Mouse (Mus musculus): ENCODE measurements around the gene Fkbp14. TPM values are rescaled to one million over a fixed set of nuclear protein-coding genes. Genes with fewer than 3 reads are reported as not detected.
A peak's percentile ranks its signal among the peaks of the same experiment; 100 is the strongest.

Gene Fkbp14
- polyA plus RNA-seq, 1 experiment from 2014 or later, result 14.5 TPM

GRCm38 (mm10) chr6:54542836-54543235 lies 54.3 kb downstream of the Fkbp14 start:
- Histone ChIP-seq H3K9me3 (ENCODE audit: control insufficient read depth, low read length) (no peaks in the 10 kb centered on the region; the same call in 1 of the 2 replicates), H3K4me1 (ENCODE audit: control insufficient read depth, insufficient read depth, low read length) (peaks cover 35% of the 10 kb centered on the region), H3K36me3 (ENCODE audit: control insufficient read depth, insufficient read depth, low read length) (peaks cover 10% of the 10 kb centered on the region), H3K4me2 (no peak overlapping the region), H3K4me3 (ENCODE audit: low read depth, low read length) (no peak overlapping the region), H3K27me3 (ENCODE audit: control insufficient read depth, insufficient read depth, low read length) (no peaks in the 10 kb centered on the region), H3K9ac (ENCODE audit: low read length) (no peak overlapping the region), H3K27ac (ENCODE audit: low read depth, low read length) (no peak overlapping the region)
- WGBS, result 83% methylated on average over 7 of the region's 7 CpGs
- no peak for ATAC-seq (ENCODE audit: low FRiP score)
- no peak for DNase-seq (ENCODE audit: low spot score, missing footprints)

DNA sequence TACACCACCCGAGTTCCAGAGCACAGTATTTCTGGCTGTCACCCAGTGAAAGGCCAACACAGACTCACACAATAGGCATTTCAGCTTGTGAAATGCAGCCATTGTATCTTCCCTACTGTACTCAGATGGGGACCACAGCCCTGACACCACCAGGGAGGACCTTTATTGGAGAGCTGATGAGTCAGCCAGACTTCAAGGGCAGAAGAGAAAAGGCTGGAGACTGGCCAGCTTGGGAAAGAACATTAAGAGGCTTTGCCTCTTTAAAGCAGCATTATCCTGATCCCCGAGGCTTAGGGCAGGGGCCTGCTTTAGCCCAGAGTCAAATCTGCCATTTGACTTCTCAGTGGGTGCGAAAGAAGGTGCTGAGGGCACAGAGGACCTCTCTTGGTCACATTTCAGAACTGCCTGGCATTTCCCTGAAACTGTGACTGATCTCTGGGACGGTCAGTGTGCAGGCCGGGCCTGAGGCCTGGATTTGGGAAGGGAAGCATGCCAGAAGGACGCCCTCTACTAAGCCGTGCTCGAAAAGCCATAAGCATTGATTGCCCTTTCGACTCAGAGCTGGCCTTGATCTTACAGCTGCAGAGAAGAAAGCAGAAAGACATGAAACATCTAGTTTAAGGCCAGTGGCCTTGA lies 56.7 kb downstream of the Fkbp14 start:
- Histone ChIP-seq H3K4me3 (ENCODE audit: low read depth, low read length) (no peak overlapping the region), H3K4me1 (ENCODE audit: control insufficient read depth, insufficient read depth, low read length) (peaks cover 37% of the 10 kb centered on the region), H3K27me3 (ENCODE audit: control insufficient read depth, insufficient read depth, low read length) (no peaks in the 10 kb centered on the region), H3K4me2 (no peak overlapping the region), H3K36me3 (ENCODE audit: control insufficient read depth, insufficient read depth, low read length) (peaks cover 10% of the 10 kb centered on the region), H3K9ac (ENCODE audit: low read length) (peak overlapping the region; percentile 27; the same call in 1 of the 2 replicates), H3K27ac (ENCODE audit: low read depth, low read length) (no peak overlapping the region), H3K9me3 (ENCODE audit: control insufficient read depth, low read length) (no peaks in the 10 kb centered on the region; the same call in 1 of the 2 replicates)
- WGBS, result 37% methylated on average over 9 of the region's 9 CpGs
- DNase-seq (ENCODE audit: low spot score, missing footprints) (no peak), ATAC-seq (ENCODE audit: low FRiP score) (no peak)

- Histone ChIP-seq H3K9ac (ENCODE audit: low read length) (no peak overlapping the region), H3K4me3 (ENCODE audit: low read depth, low read length) (no peak overlapping the region), H3K27me3 (ENCODE audit: control insufficient read depth, insufficient read depth, low read length) (no peaks in the 10 kb centered on the region), H3K4me1 (ENCODE audit: control insufficient read depth, insufficient read depth, low read length) (peaks cover 37% of the 10 kb centered on the region), H3K36me3 (ENCODE audit: control insufficient read depth, insufficient read depth, low read length) (peaks cover 8% of the 10 kb centered on the region), H3K4me2 (no peak overlapping the region), H3K9me3 (ENCODE audit: control insufficient read depth, low read length) (no peaks in the 10 kb centered on the region; the same call in 1 of the 2 replicates), H3K27ac (ENCODE audit: low read depth, low read length) (peak overlapping the region; percentile 53; the same call in 1 of the 2 replicates)
- 81% methylated on average over 7 of the region's 7 CpGs for WGBS
- DNase-seq (ENCODE audit: low spot score, missing footprints), result no peak
- no peak for ATAC-seq (ENCODE audit: low FRiP score)
Observed at GRCm38 (mm10) chr6:54539396-54539795, 57.7 kb downstream of the Fkbp14 start.

GRCm38 (mm10) chr6:54538773-54539173 lies 58.3 kb downstream of the Fkbp14 start:
- Histone ChIP-seq H3K4me3 (ENCODE audit: low read depth, low read length) (no peak overlapping the region), H3K27ac (ENCODE audit: low read depth, low read length) (peak overlapping the region; percentile 53), H3K27me3 (ENCODE audit: control insufficient read depth, insufficient read depth, low read length) (no peaks in the 10 kb centered on the region), H3K4me2 (no peak overlapping the region), H3K9ac (ENCODE audit: low read length) (no peak overlapping the region), H3K9me3 (ENCODE audit: control insufficient read depth, low read length) (no peaks in the 10 kb centered on the region; the same call in 1 of the 2 replicates), H3K4me1 (ENCODE audit: control insufficient read depth, insufficient read depth, low read length) (peaks cover 37% of the 10 kb centered on the region), H3K36me3 (ENCODE audit: control insufficient read depth, insufficient read depth, low read length) (peaks cover 6% of the 10 kb centered on the region)
- ATAC-seq (ENCODE audit: low FRiP score) (peak; percentile 78), DNase-seq (ENCODE audit: low spot score, missing footprints) (no peak)
- WGBS, result 6% methylated on average over 3 of the region's 3 CpGs

GRCm38 (mm10) chr6:54537053-54537452 lies 60.1 kb downstream of the Fkbp14 start:
- no peaks in the 10 kb centered on the region for H3K36me3 ChIP-seq (ENCODE audit: control insufficient read depth, insufficient read depth, low read length)
- H3K4me1 ChIP-seq (ENCODE audit: control insufficient read depth, insufficient read depth, low read length), result peaks cover 32% of the 10 kb centered on the region
- no peak overlapping the region for H3K4me3 ChIP-seq (ENCODE audit: low read depth, low read length)
- no peaks in the 10 kb centered on the region for H3K9me3 ChIP-seq (ENCODE audit: control insufficient read depth, low read length)
- 83% methylated on average over 7 of the region's 7 CpGs for WGBS
- H3K4me2 ChIP-seq, result no peak overlapping the region
- ATAC-seq (ENCODE audit: low FRiP score) (no peak), DNase-seq (ENCODE audit: low spot score, missing footprints) (no peak)
- H3K27ac ChIP-seq (ENCODE audit: low read depth, low read length), result no peak overlapping the region
- no peaks in the 10 kb centered on the region for H3K27me3 ChIP-seq (ENCODE audit: control insufficient read depth, insufficient read depth, low read length)
- no peak overlapping the region for H3K9ac ChIP-seq (ENCODE audit: low read length)

DNA sequence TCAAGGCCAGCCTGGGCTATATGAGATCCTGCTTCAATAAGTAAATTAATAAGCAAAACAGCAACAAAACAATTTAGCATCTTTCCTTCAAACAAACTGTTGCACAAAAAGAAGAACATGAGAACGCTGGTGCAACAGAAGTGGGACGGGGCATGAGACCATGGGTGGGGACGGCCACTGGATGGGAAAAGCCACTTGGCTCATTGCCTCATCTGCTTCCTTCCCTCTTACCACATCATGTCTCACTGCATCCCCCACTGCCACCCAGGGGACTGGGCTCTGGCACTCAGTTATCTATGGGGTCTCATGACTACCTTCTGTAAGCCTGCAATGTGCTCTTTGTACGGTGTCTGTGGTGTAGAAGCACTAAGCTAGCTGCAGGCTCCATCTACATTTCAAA lies 61.6 kb downstream of the Fkbp14 start:
- 93% methylated on average over 4 of the region's 4 CpGs for WGBS
- Histone ChIP-seq H3K27me3 (ENCODE audit: control insufficient read depth, insufficient read depth, low read length) (no peaks in the 10 kb centered on the region), H3K27ac (ENCODE audit: low read depth, low read length) (no peak overlapping the region), H3K9ac (ENCODE audit: low read length) (no peak overlapping the region), H3K4me2 (no peak overlapping the region), H3K9me3 (ENCODE audit: control insufficient read depth, low read length) (no peaks in the 10 kb centered on the region), H3K4me3 (ENCODE audit: low read depth, low read length) (no peak overlapping the region), H3K4me1 (ENCODE audit: control insufficient read depth, insufficient read depth, low read length) (peaks cover 30% of the 10 kb centered on the region), H3K36me3 (ENCODE audit: control insufficient read depth, insufficient read depth, low read length) (no peaks in the 10 kb centered on the region)
- no peak for DNase-seq (ENCODE audit: low spot score, missing footprints)
- no peak for ATAC-seq (ENCODE audit: low FRiP score)

DNA sequence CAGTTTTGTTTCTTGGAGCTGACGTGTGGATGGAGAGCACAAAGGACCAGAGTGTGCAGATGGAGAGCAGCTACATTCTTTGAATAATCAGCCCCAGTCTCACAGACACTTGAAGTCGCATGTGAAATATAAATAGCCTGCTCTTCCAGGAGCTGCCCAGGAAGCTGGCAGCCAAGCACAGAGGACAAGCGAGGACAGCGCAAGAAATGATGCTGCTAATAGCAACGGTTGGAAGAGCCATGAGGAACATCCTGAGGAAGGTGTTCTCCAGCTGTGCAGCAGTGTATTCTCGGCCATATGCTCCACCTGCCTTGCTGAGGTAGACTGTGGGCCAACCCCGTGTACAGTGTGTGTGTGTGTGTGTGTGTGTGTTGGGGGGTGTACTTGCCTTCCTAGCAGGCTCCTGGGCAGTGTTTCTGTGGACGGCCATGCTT lies 66.0 kb downstream of the Fkbp14 start:
- no peak overlapping the region for H3K9ac ChIP-seq (ENCODE audit: low read length)
- DNase-seq (ENCODE audit: low spot score, missing footprints), result no peak
- no peak overlapping the region for H3K4me3 ChIP-seq (ENCODE audit: low read depth, low read length)
- no peaks in the 10 kb centered on the region for H3K27me3 ChIP-seq (ENCODE audit: control insufficient read depth, insufficient read depth, low read length)
- H3K9me3 ChIP-seq (ENCODE audit: control insufficient read depth, low read length), result no peaks in the 10 kb centered on the region
- H3K36me3 ChIP-seq (ENCODE audit: control insufficient read depth, insufficient read depth, low read length), result no peaks in the 10 kb centered on the region
- 72% methylated on average over 8 of the region's 8 CpGs for WGBS
- peaks cover 3% of the 10 kb centered on the region; the same call in 1 of the 2 replicates for H3K4me1 ChIP-seq (ENCODE audit: control insufficient read depth, insufficient read depth, low read length)
- no peak overlapping the region for H3K27ac ChIP-seq (ENCODE audit: low read depth, low read length)
- H3K4me2 ChIP-seq, result no peak overlapping the region
- no peak for ATAC-seq (ENCODE audit: low FRiP score)

DNA sequence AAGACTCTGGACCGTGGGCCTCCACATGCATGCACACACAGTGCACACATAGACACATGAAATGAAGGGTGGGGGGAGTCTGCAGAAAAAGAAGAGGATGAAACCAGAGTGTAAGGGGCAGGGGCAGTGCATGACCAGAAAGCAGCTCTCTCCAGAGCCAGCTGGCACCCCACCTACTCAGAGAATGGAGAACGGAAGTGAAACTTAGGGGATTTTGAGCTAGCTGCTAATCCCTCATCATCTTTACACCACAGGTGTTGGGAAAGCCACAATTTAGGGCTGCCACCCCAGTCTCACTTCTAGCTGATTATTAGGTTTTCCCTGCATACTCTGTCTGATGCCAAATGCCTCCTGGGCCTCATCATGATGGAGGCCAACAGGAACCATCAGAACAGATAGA lies 66.9 kb downstream of the Fkbp14 start:
- no peak overlapping the region for H3K27ac ChIP-seq (ENCODE audit: low read depth, low read length)
- H3K9me3 ChIP-seq (ENCODE audit: control insufficient read depth, low read length), result no peaks in the 10 kb centered on the region
- no peaks in the 10 kb centered on the region for H3K36me3 ChIP-seq (ENCODE audit: control insufficient read depth, insufficient read depth, low read length)
- no peak for DNase-seq (ENCODE audit: low spot score, missing footprints)
- peaks cover 3% of the 10 kb centered on the region; the same call in 1 of the 2 replicates for H3K4me1 ChIP-seq (ENCODE audit: control insufficient read depth, insufficient read depth, low read length)
- H3K4me2 ChIP-seq, result no peak overlapping the region
- H3K9ac ChIP-seq (ENCODE audit: low read length), result no peak overlapping the region
- 81% methylated on average over 2 of the region's 2 CpGs for WGBS
- no peak overlapping the region for H3K4me3 ChIP-seq (ENCODE audit: low read depth, low read length)
- H3K27me3 ChIP-seq (ENCODE audit: control insufficient read depth, insufficient read depth, low read length), result no peaks in the 10 kb centered on the region
- no peak for ATAC-seq (ENCODE audit: low FRiP score)

DNA sequence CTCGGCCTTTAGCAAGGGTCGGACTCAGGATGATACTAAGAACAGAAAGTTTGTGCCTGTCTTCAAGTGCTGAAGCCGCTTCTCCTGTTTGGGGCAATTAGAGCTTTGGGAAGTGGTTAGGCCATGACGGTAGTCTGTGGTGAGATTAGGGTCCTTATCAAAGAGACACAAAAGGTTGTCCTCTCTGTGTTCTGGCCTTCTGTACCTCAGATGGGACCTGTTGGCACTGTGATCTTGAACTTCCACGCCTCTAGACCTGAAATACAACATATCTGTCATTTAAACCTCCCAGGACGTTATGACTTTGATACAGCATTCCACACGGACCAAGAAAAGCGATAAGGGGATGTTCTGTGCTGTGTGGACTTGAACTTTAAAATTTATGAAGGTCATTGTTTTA lies 68.4 kb downstream of the Fkbp14 start:
- H3K27ac ChIP-seq (ENCODE audit: low read depth, low read length), result no peak overlapping the region
- no peaks in the 10 kb centered on the region for H3K9me3 ChIP-seq (ENCODE audit: control insufficient read depth, low read length)
- DNase-seq (ENCODE audit: low spot score, missing footprints) (no peak), ATAC-seq (ENCODE audit: low FRiP score) (no peak)
- no peak overlapping the region for H3K9ac ChIP-seq (ENCODE audit: low read length)
- no peak overlapping the region for H3K4me2 ChIP-seq
- no peaks in the 10 kb centered on the region for H3K27me3 ChIP-seq (ENCODE audit: control insufficient read depth, insufficient read depth, low read length)
- H3K4me3 ChIP-seq (ENCODE audit: low read depth, low read length), result no peak overlapping the region
- H3K36me3 ChIP-seq (ENCODE audit: control insufficient read depth, insufficient read depth, low read length), result 0 out of 2 replicates have a peak, but pooled peaks cover 6% of the 10 kb centered on the region
- WGBS, result 90% methylated on average over 8 of the region's 8 CpGs
- peaks cover 3% of the 10 kb centered on the region; the same call in 1 of the 2 replicates for H3K4me1 ChIP-seq (ENCODE audit: control insufficient read depth, insufficient read depth, low read length)
